Mouse (Mus musculus) frontal cortex, postnatal 25 days (tissue): Measurements from ENCODE around the gene Pigc.

Source experiments
- DNase-seq, 2 experiments: peaks; one replicate each; pipeline ENCODE4 v3.0.0; 2022; ENCODE audit warnings: low spot score in 2 of 2

Pigc gene

GRCm38 (mm10) chr1:161976255-161977182 lies 7.5 kb downstream of the Pigc start:
- DNase-seq, result peak; percentile 51 to 67

- DNase-seq, result no peak
These were observed 8.3 kb downstream of the Pigc start for GRCm38 (mm10) chr1:161977331-161977730.

GRCm38 (mm10) chr1:161978173-161978700 lies 9.3 kb downstream of the Pigc start:
- no peak for DNase-seq

- no peak for DNase-seq
These were observed 10.6 kb downstream of the Pigc start, which contains the start of gene 4930558K02Rik for GRCm38 (mm10) chr1:161979536-161979935. Gene 4930558K02Rik (minus strand): TSS chr1:161979636.

- no peak for DNase-seq
These were observed 11.1 kb downstream of the Pigc start for GRCm38 (mm10) chr1:161980046-161980445.

- DNase-seq, result no peak
These were observed 11.8 kb downstream of the Pigc start for GRCm38 (mm10) chr1:161980626-161981298.

- no peak for DNase-seq
These were observed 14.5 kb downstream of the Pigc start for GRCm38 (mm10) chr1:161983451-161983850.

GRCm38 (mm10) chr1:161983979-161984566 lies 15.1 kb downstream of the Pigc start:
- DNase-seq, result no peak

- DNase-seq, result no peak
These were observed 21.9 kb downstream of the Pigc start for GRCm38 (mm10) chr1:161990684-161991578.

- DNase-seq, result no peak
These were observed 22.9 kb downstream of the Pigc start for GRCm38 (mm10) chr1:161991846-161992245.

GRCm38 (mm10) chr1:161992389-161992788 lies 23.4 kb downstream of the Pigc start:
- no peak for DNase-seq

GRCm38 (mm10) chr1:161998781-161999180 lies 29.8 kb downstream of the Pigc start:
- no peak for DNase-seq

- DNase-seq, result no peak
These were observed 30.4 kb downstream of the Pigc start for GRCm38 (mm10) chr1:161999338-161999737.

- peak; percentile 33 to 50 for DNase-seq
These were observed 30.9 kb downstream of the Pigc start for GRCm38 (mm10) chr1:161999882-162000371.

GRCm38 (mm10) chr1:162001328-162001727 lies 32.3 kb downstream of the Pigc start:
- DNase-seq, result no peak

GRCm38 (mm10) chr1:162003729-162004517 lies 34.9 kb downstream of the Pigc start:
- DNase-seq, result no peak

GRCm38 (mm10) chr1:162004518-162004780 lies 35.5 kb downstream of the Pigc start:
- no peak for DNase-seq

- DNase-seq, result no peak
These were observed 36.1 kb downstream of the Pigc start for GRCm38 (mm10) chr1:162004821-162005770.

GRCm38 (mm10) chr1:162006109-162006508 lies 37.1 kb downstream of the Pigc start:
- no peak for DNase-seq
